Mouse (Mus musculus) right cerebral cortex, postnatal 4 days (tissue): ENCODE measurements around the gene Il11ra1.
"Not testable (repeated sequence)": the region's sequence is repeated elsewhere in the genome, so short reads cannot be mapped to it uniquely, and the experiment has no call there.

Source experiments
- DNase-seq: peaks from one replicate; pipeline ENCODE4 v3.0.0-alpha.2; 2022

Gene Il11ra1

GRCm38 (mm10) chr4:41699783-41700182 lies at the start of gene Il11ra1:
Gene Il11ra1 (plus strand): TSS chr4:41699989.
- DNase-seq = not testable (repeated sequence)

GRCm38 (mm10) chr4:41653296-41653695 lies 46.5 kb upstream of the Il11ra1 start:
- DNase-seq = peak; percentile 85

DNA sequence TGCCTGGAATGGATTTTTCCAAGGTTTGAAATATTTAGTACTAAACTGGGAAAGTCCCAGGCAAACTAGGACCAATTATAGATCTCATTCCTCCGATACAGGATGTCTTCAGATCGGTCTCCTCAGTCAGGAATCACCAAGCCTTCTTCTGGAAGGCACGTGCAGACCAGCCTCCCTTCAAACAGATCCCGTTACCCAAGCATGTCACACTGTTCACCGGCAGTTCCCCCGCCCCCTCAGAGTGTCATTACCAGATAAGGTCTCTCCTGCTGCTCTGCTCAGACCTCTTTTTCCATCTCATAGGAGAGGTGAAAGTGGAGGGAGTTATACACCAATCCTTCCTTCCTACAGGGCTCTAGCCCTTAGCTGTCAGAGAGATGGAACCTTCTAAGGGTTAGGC lies 46.1 kb upstream of the Il11ra1 start:
- DNase-seq = no peak

DNA sequence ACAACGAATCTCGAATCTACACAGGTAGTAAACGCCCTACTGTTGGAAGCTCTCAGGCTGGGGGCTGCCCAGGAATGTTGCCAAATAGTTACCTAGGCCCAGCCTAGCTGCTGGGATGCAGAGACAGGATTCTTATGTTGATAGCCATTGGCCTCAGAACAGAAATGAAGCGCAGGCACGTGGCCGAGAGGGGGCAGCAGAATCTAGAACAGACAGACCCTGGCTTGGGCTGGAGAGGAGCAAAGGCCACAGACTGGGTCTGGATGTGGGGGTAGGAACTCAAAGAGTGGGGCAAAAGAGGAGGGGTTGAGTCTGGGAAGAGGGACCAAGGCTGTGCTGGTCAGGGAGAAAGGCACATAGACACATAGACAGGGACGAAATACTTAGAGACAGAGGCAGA lies 45.6 kb upstream of the Il11ra1 start:
- DNase-seq = peak; percentile 64

- DNase-seq = no peak
These were observed 44.3 kb upstream of the Il11ra1 start for GRCm38 (mm10) chr4:41655525-41655924.

DNA sequence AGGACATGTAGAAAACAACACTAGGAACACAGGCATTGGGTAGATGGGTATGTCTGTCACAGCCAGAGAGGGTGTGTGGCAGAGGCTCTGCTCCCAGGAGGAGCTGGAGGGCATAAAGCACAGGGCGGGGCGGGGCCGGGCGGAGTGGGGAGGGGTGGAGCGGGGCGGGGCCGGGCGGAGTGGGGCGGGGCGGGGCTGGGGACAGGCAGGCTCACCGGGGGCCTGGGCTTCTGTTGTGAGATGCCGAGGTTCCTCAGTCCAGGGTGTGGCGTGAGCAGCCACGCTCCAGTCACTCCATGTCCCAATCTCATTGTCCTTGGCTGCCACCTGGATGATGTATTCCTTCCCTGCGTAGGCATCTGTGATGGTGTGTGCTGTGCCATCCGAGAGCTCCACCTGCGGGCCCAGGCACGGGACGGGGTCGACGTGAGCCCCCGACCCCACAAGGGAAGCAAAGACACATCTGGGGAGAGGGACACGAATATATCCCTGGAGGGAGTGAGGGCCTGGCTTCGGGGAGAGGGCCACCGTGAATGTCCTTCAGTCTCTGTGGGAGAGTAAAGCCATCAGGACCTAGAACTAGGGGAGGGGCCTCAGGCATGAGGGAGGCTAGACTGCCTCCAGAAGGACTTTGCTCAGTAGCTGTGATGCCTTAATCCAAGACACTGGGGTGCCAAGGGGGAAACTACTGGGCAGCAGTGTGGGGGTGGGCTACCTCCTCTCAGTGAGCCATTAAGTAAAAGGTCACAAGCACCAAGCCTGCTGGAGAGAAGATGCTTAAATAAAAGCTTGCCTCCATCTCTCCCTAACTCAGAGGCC lies 41.0 kb upstream of the Il11ra1 start:
- DNase-seq = no peak

DNA sequence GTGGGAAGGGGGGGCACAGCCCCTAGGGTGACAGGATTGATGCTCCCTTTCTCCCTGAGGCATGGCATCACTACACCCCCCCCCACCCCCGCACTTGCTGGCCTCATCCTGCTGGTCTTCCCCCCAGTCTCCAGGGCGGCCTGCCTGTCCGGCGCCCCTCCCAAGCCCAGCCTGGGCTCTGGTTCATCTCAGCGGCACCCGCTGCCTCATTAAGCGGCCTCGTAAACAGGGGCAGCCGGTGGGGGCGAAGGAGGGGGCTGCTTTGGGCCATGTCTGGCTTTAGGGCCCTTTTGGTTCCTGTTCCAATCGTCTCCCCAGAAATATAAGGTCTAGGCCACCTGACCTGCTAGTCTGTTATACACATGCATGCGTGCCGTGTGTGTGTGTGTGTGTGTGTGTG lies 40.2 kb upstream of the Il11ra1 start:
- DNase-seq = no peak

- DNase-seq = no peak
These were observed 38.8 kb upstream of the Il11ra1 start for GRCm38 (mm10) chr4:41660851-41661430.

DNA sequence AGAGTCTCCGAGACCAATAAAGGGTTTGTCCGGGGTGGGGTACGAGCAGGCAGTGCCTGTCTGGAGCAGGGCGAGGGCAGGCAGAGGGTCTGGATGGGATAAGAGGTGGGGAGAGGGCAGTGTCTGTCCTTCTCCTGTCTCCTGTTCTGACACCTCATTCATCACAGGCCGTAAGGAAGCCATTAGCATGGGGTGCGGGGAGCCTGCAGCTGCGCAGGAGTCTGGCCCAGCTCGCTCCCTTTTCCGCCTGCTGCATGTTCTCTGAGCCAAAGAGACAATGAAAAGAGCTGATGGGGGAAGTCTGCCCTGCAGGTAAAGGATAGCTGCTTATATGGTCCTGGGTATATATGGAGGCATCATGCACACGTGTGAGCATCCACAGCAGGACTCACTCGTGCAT lies 37.1 kb upstream of the Il11ra1 start:
- no peak for DNase-seq

DNA sequence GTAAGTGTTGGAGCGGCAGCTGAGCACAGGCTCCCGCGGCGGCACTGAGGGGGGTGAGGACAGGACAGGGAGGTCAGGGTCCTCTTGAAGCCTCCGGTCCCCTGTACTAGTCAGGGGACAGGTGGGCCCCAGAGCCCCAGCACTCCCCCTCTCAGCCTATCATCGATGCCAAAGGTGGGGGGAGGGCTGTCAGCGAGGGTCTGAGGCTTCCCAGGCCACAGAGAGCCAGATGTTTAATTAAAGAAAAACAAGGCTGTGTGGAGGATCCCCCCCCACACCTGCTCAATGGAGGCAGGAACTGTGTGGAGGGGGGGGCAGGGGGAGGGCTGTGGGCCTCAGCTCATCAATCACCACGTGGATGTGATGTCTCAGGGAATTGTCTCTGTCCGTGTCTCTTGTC lies 36.2 kb upstream of the Il11ra1 start:
- no peak for DNase-seq

GRCm38 (mm10) chr4:41664533-41664932 lies 35.3 kb upstream of the Il11ra1 start:
- no peak for DNase-seq

DNA sequence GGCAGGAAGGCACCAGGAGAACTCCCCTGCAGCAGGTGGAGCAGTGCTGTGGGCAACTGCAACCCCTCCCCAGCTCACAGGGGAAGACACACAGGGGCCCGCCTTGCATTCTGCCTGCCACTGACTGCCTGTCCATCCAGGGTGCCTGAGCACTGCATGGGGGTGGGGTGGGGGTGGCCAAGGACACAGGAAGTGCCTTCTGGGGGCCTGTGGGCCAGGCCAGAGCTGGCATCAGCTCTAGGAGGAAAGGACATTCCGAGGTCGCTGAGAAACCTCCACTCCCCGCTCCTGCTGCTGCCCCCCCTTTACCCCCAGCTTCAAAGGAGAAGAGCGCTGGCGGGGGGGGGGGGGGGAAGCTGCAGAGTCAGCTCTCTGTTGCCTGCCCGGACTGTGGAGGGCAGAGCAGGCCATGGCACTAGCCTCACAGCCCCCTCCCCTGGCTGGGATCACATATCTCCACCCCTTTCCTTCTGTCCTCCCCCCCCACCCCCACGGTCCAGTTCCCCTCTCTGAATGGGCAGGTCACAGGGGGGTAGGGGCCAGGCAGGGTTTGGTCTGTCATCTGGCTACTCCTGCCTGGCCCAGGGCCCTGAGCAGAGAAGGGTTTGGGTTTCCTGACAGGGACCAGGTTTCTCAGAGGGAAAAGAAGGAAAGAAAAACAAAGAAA lies 34.6 kb upstream of the Il11ra1 start:
- DNase-seq = no peak

GRCm38 (mm10) chr4:41666646-41667045 lies 33.1 kb upstream of the Il11ra1 start:
- no peak for DNase-seq

- no peak for DNase-seq
These were observed 29.0 kb upstream of the Il11ra1 start for GRCm38 (mm10) chr4:41670836-41671235.

- DNase-seq = no peak
These were observed 28.3 kb upstream of the Il11ra1 start for GRCm38 (mm10) chr4:41671500-41671899.

GRCm38 (mm10) chr4:41671963-41672480 lies 27.8 kb upstream of the Il11ra1 start:
- DNase-seq = no peak

- DNase-seq = no peak
These were observed 27.2 kb upstream of the Il11ra1 start for GRCm38 (mm10) chr4:41672522-41672963.

- no peak for DNase-seq
These were observed 26.6 kb upstream of the Il11ra1 start for GRCm38 (mm10) chr4:41673186-41673585.

- DNase-seq = no peak
These were observed 23.4 kb upstream of the Il11ra1 start for GRCm38 (mm10) chr4:41676248-41677005.

- DNase-seq = peak; percentile 58
These were observed 22.7 kb upstream of the Il11ra1 start for GRCm38 (mm10) chr4:41677006-41677629.

DNA sequence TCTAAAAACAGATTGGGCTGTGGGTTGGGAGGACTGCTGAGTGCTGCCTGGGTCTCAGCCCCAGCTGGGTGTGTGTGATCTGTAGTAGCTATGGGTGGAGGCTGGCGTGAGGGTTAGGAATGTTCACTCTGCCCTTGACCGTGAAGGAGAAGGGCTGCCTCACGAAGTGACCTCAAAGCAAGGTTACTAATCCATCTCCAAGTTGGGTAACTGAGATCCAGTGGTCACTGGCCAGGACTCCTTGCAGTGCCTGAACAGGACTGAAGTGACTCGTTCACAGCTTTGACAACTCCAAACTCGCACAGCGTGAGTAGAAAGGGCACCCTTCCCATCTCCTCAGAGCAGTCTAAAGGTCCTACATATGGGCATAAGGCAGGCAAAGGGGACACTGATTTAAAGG lies 20.9 kb upstream of the Il11ra1 start:
- no peak for DNase-seq

DNA sequence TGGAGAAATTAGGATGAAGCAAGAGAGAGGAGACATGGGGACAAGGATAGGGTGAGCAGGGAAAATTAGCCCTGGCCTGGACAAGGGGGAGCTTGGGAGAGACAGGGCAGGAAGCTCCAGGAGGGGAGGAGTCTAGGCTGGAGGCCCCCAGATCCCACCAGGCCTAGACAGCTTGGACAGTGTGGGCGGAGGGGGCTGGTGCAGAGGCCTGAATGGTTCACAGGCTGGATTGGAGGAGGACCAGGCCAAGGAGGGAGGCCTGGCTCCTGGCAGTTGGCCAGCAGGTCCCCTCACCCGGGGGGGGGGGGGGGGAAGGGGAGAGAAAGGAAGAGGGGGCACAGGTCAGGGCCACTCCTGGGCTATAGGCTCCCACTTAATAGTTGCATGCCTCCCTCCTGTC lies 20.5 kb upstream of the Il11ra1 start:
- DNase-seq = no peak
